Mouse (Mus musculus): ENCODE results near the gene Nod2.

- TF ChIP-seq POLR2A (IDR thresholded peaks at IDR 0.05; ENCODE audit: control insufficient read depth in 1 of 2, insufficient read depth in 1 of 2, low read depth in 1 of 2, low read length in 2 of 2, poor library complexity in 1 of 2) = no peak
- TF ChIP-seq USF1 (IDR thresholded peaks at IDR 0.05; ENCODE audit: low read depth, low read length) = no peak
These were observed 23.8 kb upstream of the Nod2 start for GRCm38 (mm10) chr8:88623351-88623750.
